Mouse (Mus musculus) cerebellum, adult 18-20 months (tissue): ENCODE data around the gene Mcee.
A peak's percentile ranks its signal among the peaks of the same experiment; 100 is the strongest.

Experiments
- DNase-seq, 2 experiments: peaks; one replicate each; pipeline ENCODE4 v3.0.0; 2021

Mcee gene

DNA sequence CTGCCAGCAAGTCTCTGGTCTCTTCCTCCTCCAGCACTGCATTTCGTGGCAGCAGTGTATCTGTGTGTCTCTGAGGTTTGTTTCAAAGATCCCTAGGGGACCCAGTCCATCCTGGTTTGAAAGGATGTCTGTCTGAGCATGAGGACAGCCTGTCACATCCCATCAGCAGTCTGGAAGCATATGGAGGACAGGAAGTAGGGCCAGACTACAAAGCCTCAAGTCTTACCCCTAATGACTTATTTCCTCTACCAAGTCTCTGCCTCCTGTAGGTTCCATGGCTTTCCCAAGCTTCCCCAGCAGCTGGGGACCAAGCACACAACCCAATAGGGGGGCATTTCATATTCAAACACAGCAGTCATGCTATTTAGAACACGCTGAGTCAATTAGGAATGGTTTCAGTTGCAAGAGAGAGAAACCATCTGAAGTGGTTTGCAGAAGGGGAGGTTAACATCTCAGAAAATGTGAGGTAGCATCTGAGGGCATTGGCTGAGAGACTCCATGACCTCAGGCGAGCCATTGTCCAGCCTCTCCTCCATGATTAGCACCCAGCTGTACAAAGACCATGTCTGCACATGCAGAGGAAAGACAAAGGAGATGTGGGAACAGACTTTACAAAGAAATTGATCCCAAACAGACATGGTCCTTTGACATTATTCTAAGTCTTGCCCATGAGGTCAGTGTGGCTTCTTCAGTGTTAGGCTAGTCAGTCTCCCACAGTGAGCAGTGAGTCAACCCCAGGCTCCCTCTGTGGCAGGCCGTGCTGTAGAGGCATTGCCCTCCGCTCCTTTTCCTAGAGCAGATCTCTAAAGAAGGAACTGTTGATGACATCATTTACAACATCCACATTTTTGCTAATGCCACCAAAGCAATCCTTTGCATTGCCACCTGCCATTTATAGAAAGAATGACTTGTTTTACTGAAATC, 47.5 kb downstream of the Mcee start:
- no peak for DNase-seq

DNA sequence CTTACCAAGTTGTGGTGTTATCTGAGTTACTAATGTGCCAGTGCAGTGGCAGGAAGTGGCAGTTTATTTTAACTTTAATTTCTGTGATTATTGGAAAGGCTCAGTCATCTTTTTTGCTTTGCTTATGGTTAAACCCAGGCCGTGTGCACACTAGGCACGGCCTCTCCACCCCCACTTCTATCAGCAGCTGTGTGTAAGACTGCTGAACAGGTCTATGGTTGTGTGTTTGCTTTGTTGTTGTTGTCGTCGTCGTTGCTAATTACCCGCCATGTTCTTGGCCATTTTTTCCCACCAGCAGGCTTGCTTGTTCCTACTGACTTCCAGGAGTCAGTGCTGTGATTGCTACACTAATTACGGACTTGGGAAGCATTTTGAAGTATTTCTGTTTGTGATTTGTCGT, 48.1 kb downstream of the Mcee start:
- DNase-seq, result no peak

GRCm38 (mm10) chr7:64450631-64451030, 58.2 kb downstream of the Mcee start:
- DNase-seq, result peak in 1 of 2 experiments; percentile 11

- peak; percentile 80 to 83 for DNase-seq
Measured at GRCm38 (mm10) chr7:64451441-64451840, 59.0 kb downstream of the Mcee start.

DNA sequence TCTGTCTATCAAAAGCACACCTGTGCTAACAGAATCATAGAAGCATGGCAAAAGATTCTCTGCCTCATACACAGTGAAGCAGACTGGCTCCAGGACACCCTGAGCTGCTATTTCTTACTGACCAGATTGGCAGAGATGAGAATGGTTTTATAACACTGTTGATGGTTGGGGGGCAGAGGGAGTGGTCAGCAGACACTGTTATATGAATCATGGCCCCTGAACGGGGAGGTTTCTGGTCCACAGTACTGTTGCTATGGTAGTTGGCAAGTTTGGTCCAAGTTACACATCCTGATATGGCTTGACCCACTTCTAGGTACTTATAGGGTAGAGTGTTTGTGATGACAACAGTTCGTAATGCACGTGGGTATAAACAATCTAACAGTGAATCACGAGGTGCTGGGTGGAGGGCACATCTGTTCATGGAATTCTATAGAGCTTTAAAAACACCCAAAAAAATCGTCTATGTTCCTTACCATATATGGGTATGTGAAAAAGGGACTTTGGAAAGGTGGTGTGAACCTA, 59.5 kb downstream of the Mcee start:
- peak in 1 of 2 experiments; percentile 16 for DNase-seq

DNA sequence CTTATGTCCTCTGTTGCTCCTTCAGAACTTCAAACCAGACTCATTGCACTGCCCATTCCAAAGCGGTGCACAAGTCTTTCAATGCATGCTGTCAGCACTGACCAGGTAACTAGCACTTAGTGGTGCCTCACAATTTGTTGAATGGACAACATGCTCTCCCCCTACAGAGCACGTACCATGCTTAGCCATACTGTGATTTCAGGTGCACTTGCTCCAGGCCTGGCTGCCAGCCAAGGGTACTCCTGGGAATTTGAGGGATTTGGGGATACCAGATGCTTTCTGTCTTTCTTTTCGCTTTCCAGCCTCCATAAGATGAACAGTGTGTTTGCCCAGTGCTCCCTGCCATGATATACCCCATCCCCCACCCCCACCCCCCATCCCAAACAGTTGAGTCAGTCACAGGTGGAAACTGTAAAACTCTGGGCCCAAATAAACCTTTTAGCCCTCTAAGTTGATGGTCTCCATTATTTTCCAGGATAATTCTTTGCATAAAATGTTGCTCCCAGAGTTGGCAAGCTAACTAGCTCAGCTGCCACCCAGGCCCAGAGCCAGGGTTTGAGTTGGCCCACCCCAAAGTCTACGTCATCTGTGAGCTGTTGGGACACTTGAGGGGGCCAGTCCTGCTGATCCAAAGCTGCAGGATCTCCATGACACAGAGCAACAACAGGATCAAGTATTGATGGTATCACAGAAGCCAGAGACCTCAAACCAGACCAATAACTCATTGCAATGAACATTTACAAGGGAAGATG, 60.2 kb downstream of the Mcee start:
- peak; percentile 45 to 59 for DNase-seq

DNA sequence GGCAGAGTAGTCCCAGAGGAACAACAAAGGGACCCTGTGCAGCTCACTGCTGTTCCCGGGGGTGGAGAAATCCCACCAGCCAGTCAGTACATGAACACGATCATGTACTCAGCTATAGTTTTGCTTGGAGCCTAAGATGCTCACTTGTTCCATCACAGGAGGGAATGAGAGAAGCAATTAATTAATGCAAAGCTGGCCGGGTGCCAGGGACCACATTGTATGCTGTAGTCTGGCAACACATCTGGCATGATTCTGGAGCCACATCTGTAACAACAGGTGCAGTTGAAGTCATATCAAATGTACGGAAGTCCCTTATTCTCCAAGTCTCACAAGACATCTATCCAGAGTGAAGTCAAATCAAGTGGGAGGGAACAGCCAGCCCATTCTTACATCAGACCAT, 63.8 kb downstream of the Mcee start:
- DNase-seq, result no peak

DNA sequence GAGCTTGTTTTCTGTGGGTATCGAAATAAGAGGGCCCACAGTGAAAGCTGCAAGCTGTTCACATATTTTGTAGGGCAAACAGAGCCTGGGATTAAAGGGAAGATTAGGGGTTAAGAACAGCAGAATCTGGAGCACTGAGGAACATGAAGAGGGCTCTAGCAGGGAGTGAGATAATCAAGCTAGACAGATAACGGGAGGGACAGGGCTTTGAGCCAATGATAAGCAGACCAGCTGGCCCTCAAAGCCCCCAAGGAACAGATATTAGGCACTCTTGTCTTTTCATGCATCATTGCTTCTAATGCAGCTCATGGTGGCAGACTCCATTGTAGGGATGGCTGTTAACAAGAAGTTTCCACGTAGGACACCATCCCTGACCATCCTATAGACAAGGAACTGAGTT, 64.3 kb downstream of the Mcee start:
- DNase-seq, result no peak

- no peak for DNase-seq
Measured at GRCm38 (mm10) chr7:64457811-64458210, 65.4 kb downstream of the Mcee start.
